Mouse (Mus musculus) forebrain, embryonic 15.5 days (tissue): Measurements from ENCODE around the gene Zeb2. TPM values are rescaled to one million over a fixed set of nuclear protein-coding genes. Genes with fewer than 3 reads are reported as not detected.

Experiments used
- ATAC-seq: fragments of 200-750 bp; cut with Nextera tagmentation; replicated peaks from 2 replicates; pipeline ENCODE4 v1.8.0; 2017; ENCODE audit warnings: mild to moderate bottlenecking, moderate TSS enrichment, moderate library complexity
- H3K27ac ChIP-seq: fragments of 300-500 bp; sonication (generic); replicated peaks from 2 replicates; pipeline ENCODE4 v1.5.1; 2015; ENCODE audit warnings: mild to moderate bottlenecking, inconsistent platforms
- H3K27me3 ChIP-seq: fragments of 300-500 bp; sonication (generic); 2 replicates; pipeline ENCODE4 v1.6.1; 2015; ENCODE audit warnings: inconsistent platforms
- H3K36me3 ChIP-seq: fragments of 300-500 bp; sonication (generic); 2 replicates; pipeline ENCODE4 v1.6.1; 2015; ENCODE audit warnings: mild to moderate bottlenecking, inconsistent platforms
- H3K4me1 ChIP-seq: fragments of 300-500 bp; sonication (generic); 2 replicates; pipeline ENCODE4 v1.6.1; 2015; ENCODE audit warnings: inconsistent platforms
- H3K4me2 ChIP-seq: fragments of 300-500 bp; sonication (generic); replicated peaks from 2 replicates; pipeline ENCODE4 v1.6.1; 2015; ENCODE audit warnings: mild to moderate bottlenecking, inconsistent platforms
- H3K4me3 ChIP-seq: fragments of 300-500 bp; sonication (generic); 2 replicates; pipeline ENCODE4 v1.5.1; 2015; ENCODE audit warnings: mild to moderate bottlenecking, inconsistent platforms
- H3K9ac ChIP-seq: fragments of 300-500 bp; sonication (generic); replicated peaks from 2 replicates; pipeline ENCODE4 v1.6.1; 2015; ENCODE audit warnings: mild to moderate bottlenecking, inconsistent platforms
- H3K9me3 ChIP-seq: fragments of 300-500 bp; sonication (generic); 2 replicates; pipeline ENCODE4 v1.6.1; 2016; ENCODE audit warnings: inconsistent platforms
- WGBS: fragments of 180-500 bp; shearing (Covaris S2); methylation state at CpG from one replicate; pipeline ENCODE4 v1.1.7; 2015; ENCODE audit warnings: mixed read lengths; 5-methylcytosine and 5-hydroxymethylcytosine counted together
- polyA plus RNA-seq: library from polyadenylated mRNA; unstranded; fragments of >200 nt; fragmentation: Nextera tagmentation; extraction: Ambion mirVana; gene quantifications from 2 replicates; pipeline ENCODE4 v1.2.1, GENCODE M21; 2015

Zeb2 gene
- polyA plus RNA-seq, 1 experiment from 2014 or later = 119 TPM

GRCm38 (mm10) chr2:44969640-44970039 is 147.6 kb downstream of the Zeb2 start:
- H3K9ac ChIP-seq = no peak overlapping the region
- WGBS = 94% methylated on average over 1 of the region's 1 CpGs
- ATAC-seq = no peak

GRCm38 (mm10) chr2:44969226-44969625 is 148.0 kb downstream of the Zeb2 start:
- ATAC-seq = no peak

More at GRCm38 (mm10) chr2:44969640-44970039, 147.6 kb downstream of the Zeb2 start:
- no peaks in the 10 kb centered on the region for H3K9me3 ChIP-seq
- H3K36me3 ChIP-seq = no peaks in the 10 kb centered on the region
- H3K4me3 ChIP-seq = no peak overlapping the region
- no peaks in the 10 kb centered on the region for H3K4me1 ChIP-seq
- no peak overlapping the region for H3K4me2 ChIP-seq
- H3K27ac ChIP-seq = no peak overlapping the region
- no peaks in the 10 kb centered on the region for H3K27me3 ChIP-seq

GRCm38 (mm10) chr2:44965834-44966555 is 151.2 kb downstream of the Zeb2 start:
- Histone ChIP-seq H3K4me2 (no peak overlapping the region), H3K36me3 (no peaks in the 10 kb centered on the region), H3K4me3 (no peak overlapping the region), H3K27me3 (no peaks in the 10 kb centered on the region), H3K9me3 (no peaks in the 10 kb centered on the region), H3K4me1 (no peaks in the 10 kb centered on the region), H3K27ac (no peak overlapping the region), H3K9ac (no peak overlapping the region)
- no peak for ATAC-seq
- WGBS = 71% methylated on average over 2 of the region's 2 CpGs

More at GRCm38 (mm10) chr2:44969226-44969625, 148.0 kb downstream of the Zeb2 start:
- Histone ChIP-seq H3K27ac (no peak overlapping the region), H3K27me3 (no peaks in the 10 kb centered on the region), H3K9me3 (no peaks in the 10 kb centered on the region), H3K4me2 (no peak overlapping the region), H3K4me3 (no peak overlapping the region), H3K36me3 (no peaks in the 10 kb centered on the region), H3K9ac (no peak overlapping the region), H3K4me1 (no peaks in the 10 kb centered on the region)
- 85% methylated on average over 2 of the region's 2 CpGs for WGBS

- no peak overlapping the region for H3K27ac ChIP-seq
- no peaks in the 10 kb centered on the region for H3K4me1 ChIP-seq
- 91% methylated on average over 5 of the region's 5 CpGs for WGBS
- no peak overlapping the region for H3K4me3 ChIP-seq
- H3K36me3 ChIP-seq = no peaks in the 10 kb centered on the region
- H3K27me3 ChIP-seq = no peaks in the 10 kb centered on the region
- no peak for ATAC-seq
- no peak overlapping the region for H3K4me2 ChIP-seq
- no peaks in the 10 kb centered on the region for H3K9me3 ChIP-seq
- H3K9ac ChIP-seq = no peak overlapping the region
These were observed 154.6 kb downstream of the Zeb2 start for GRCm38 (mm10) chr2:44962620-44963019.

- WGBS = 92% methylated on average over 4 of the region's 4 CpGs
- no peak overlapping the region for H3K9ac ChIP-seq
- no peaks in the 10 kb centered on the region for H3K36me3 ChIP-seq
- no peak overlapping the region for H3K4me2 ChIP-seq
- H3K4me3 ChIP-seq = no peak overlapping the region
- H3K4me1 ChIP-seq = no peaks in the 10 kb centered on the region
- ATAC-seq = no peak
- no peaks in the 10 kb centered on the region for H3K9me3 ChIP-seq
- H3K27me3 ChIP-seq = no peaks in the 10 kb centered on the region
- no peak overlapping the region for H3K27ac ChIP-seq
These were observed 156.0 kb downstream of the Zeb2 start for GRCm38 (mm10) chr2:44961192-44961591.

GRCm38 (mm10) chr2:44960561-44960960 is 156.6 kb downstream of the Zeb2 start:
- H3K9me3 ChIP-seq = no peaks in the 10 kb centered on the region
- H3K4me2 ChIP-seq = no peak overlapping the region
- WGBS = 96% methylated on average over 3 of the region's 3 CpGs
- no peaks in the 10 kb centered on the region for H3K4me1 ChIP-seq
- H3K27ac ChIP-seq = no peak overlapping the region
- no peak overlapping the region for H3K4me3 ChIP-seq
- ATAC-seq = no peak
- H3K27me3 ChIP-seq = no peaks in the 10 kb centered on the region
- no peak overlapping the region for H3K9ac ChIP-seq
- no peaks in the 10 kb centered on the region for H3K36me3 ChIP-seq

GRCm38 (mm10) chr2:44957329-44957797 is 159.8 kb downstream of the Zeb2 start:
- Histone ChIP-seq H3K27me3 (no peaks in the 10 kb centered on the region), H3K27ac (no peak overlapping the region), H3K36me3 (no peaks in the 10 kb centered on the region), H3K4me3 (no peak overlapping the region), H3K4me1 (no peaks in the 10 kb centered on the region), H3K9me3 (no peaks in the 10 kb centered on the region), H3K9ac (no peak overlapping the region), H3K4me2 (no peak overlapping the region)
- ATAC-seq = no peak
- 91% methylated on average over 1 of the region's 1 CpGs for WGBS

GRCm38 (mm10) chr2:44956232-44956631 is 161.0 kb downstream of the Zeb2 start:
- ATAC-seq = no peak

GRCm38 (mm10) chr2:44955506-44955905 is 161.7 kb downstream of the Zeb2 start:
- no peak overlapping the region for H3K27ac ChIP-seq
- no peak overlapping the region for H3K4me3 ChIP-seq
- no peaks in the 10 kb centered on the region for H3K36me3 ChIP-seq
- H3K4me2 ChIP-seq = no peak overlapping the region
- H3K27me3 ChIP-seq = no peaks in the 10 kb centered on the region
- WGBS = 90% methylated on average over 6 of the region's 6 CpGs
- H3K9me3 ChIP-seq = no peaks in the 10 kb centered on the region
- no peak overlapping the region for H3K9ac ChIP-seq
- no peaks in the 10 kb centered on the region for H3K4me1 ChIP-seq
- no peak for ATAC-seq

More at GRCm38 (mm10) chr2:44956232-44956631, 161.0 kb downstream of the Zeb2 start:
- Histone ChIP-seq H3K4me2 (no peak overlapping the region), H3K4me1 (no peaks in the 10 kb centered on the region), H3K27me3 (no peaks in the 10 kb centered on the region), H3K9me3 (no peaks in the 10 kb centered on the region), H3K36me3 (no peaks in the 10 kb centered on the region), H3K4me3 (no peak overlapping the region), H3K9ac (no peak overlapping the region), H3K27ac (no peak overlapping the region)
- 69% methylated on average over 3 of the region's 3 CpGs for WGBS

GRCm38 (mm10) chr2:44954180-44954579 is 163.0 kb downstream of the Zeb2 start:
- Histone ChIP-seq H3K4me2 (no peak overlapping the region), H3K4me1 (no peaks in the 10 kb centered on the region), H3K36me3 (no peaks in the 10 kb centered on the region), H3K9ac (no peak overlapping the region), H3K27me3 (no peaks in the 10 kb centered on the region), H3K4me3 (no peak overlapping the region), H3K27ac (no peak overlapping the region), H3K9me3 (no peaks in the 10 kb centered on the region)
- ATAC-seq = no peak
- WGBS = 94% methylated on average over 1 of the region's 1 CpGs

GRCm38 (mm10) chr2:44952830-44953422 is 164.3 kb downstream of the Zeb2 start:
- no peak overlapping the region for H3K27ac ChIP-seq
- 51% methylated on average over 6 of the region's 6 CpGs for WGBS
- no peak overlapping the region for H3K9ac ChIP-seq
- H3K36me3 ChIP-seq = no peaks in the 10 kb centered on the region
- H3K27me3 ChIP-seq = no peaks in the 10 kb centered on the region
- no peaks in the 10 kb centered on the region for H3K4me1 ChIP-seq
- no peaks in the 10 kb centered on the region for H3K9me3 ChIP-seq
- ATAC-seq = no peak
- H3K4me3 ChIP-seq = no peak overlapping the region
- no peak overlapping the region for H3K4me2 ChIP-seq

- WGBS = 80% methylated on average over 4 of the region's 4 CpGs
These were observed 165.5 kb downstream of the Zeb2 start for GRCm38 (mm10) chr2:44951651-44952213.

More at GRCm38 (mm10) chr2:44951651-44952213, 165.5 kb downstream of the Zeb2 start:
- Histone ChIP-seq H3K4me3 (no peak overlapping the region), H3K27ac (no peak overlapping the region), H3K4me2 (no peak overlapping the region), H3K9me3 (no peaks in the 10 kb centered on the region), H3K9ac (no peak overlapping the region), H3K36me3 (no peaks in the 10 kb centered on the region), H3K27me3 (no peaks in the 10 kb centered on the region), H3K4me1 (no peaks in the 10 kb centered on the region)
- no peak for ATAC-seq
